Mouse (Mus musculus): ENCODE measurements around the gene Arf1.

Arf1 gene

GRCm38 (mm10) chr11:59192059-59192386 is 36.0 kb downstream of the Arf1 start, which contains the start of gene Guk1:
Gene Guk1, minus strand, starts transcription at chr11:59192212.
- no peak for DNase-seq (ENCODE audit: low spot score in 2 of 2)

GRCm38 (mm10) chr11:59191231-59192058 is 36.6 kb downstream of the Arf1 start:
- DNase-seq (ENCODE audit: low spot score in 2 of 2): peak; percentile 95 to 97

- DNase-seq (ENCODE audit: low spot score in 2 of 2): no peak
These were observed 40.4 kb downstream of the Arf1 start for GRCm38 (mm10) chr11:59187706-59188105.

- no peak for DNase-seq (ENCODE audit: low spot score in 2 of 2)
These were observed 42.6 kb downstream of the Arf1 start for GRCm38 (mm10) chr11:59185490-59185889.

- peak; percentile 64 to 71 for DNase-seq (ENCODE audit: low spot score in 2 of 2)
These were observed 44.2 kb downstream of the Arf1 start for GRCm38 (mm10) chr11:59183821-59184220.

- no peak for DNase-seq (ENCODE audit: low spot score in 2 of 2)
These were observed 45.2 kb downstream of the Arf1 start, which contains the start of gene Gjc2 for GRCm38 (mm10) chr11:59182864-59183331. Gene Gjc2, minus strand, starts transcription at chr11:59183213.

GRCm38 (mm10) chr11:59176921-59177320 is 51.1 kb downstream of the Arf1 start:
- no peak for DNase-seq (ENCODE audit: low spot score in 2 of 2)

GRCm38 (mm10) chr11:59176475-59176874 is 51.6 kb downstream of the Arf1 start:
- no peak for DNase-seq (ENCODE audit: low spot score in 2 of 2)

GRCm38 (mm10) chr11:59174189-59174838 is 53.8 kb downstream of the Arf1 start:
- DNase-seq (ENCODE audit: low spot score in 2 of 2): no peak

GRCm38 (mm10) chr11:59170549-59170948 is 57.5 kb downstream of the Arf1 start:
- DNase-seq (ENCODE audit: low spot score in 2 of 2): no peak

- DNase-seq (ENCODE audit: low spot score in 2 of 2): no peak
These were observed 58.3 kb downstream of the Arf1 start for GRCm38 (mm10) chr11:59169807-59170206.

GRCm38 (mm10) chr11:59165616-59166241 is 62.3 kb downstream of the Arf1 start:
- DNase-seq (ENCODE audit: low spot score in 2 of 2): no peak

- DNase-seq (ENCODE audit: low spot score in 2 of 2): no peak
These were observed 63.7 kb downstream of the Arf1 start for GRCm38 (mm10) chr11:59164384-59164783.

- peak; percentile 99 for DNase-seq (ENCODE audit: low spot score in 2 of 2)
These were observed 64.5 kb downstream of the Arf1 start, which contains the start of gene Iba57 for GRCm38 (mm10) chr11:59163255-59164236. Gene Iba57, minus strand, starts transcription at chr11:59163739.

GRCm38 (mm10) chr11:59162443-59163254 is 65.4 kb downstream of the Arf1 start:
- peak in 1 of 2 experiments; percentile 36 for DNase-seq (ENCODE audit: low spot score in 2 of 2)

Data from right cerebral cortex, postnatal 10 days (tissue).